Mouse (Mus musculus) bone marrow, adult 2 months (tissue): ENCODE results near the gene Zc3hav1.

Experiments used
- CTCF ChIP-seq: fragments of 200-500 bp; IDR thresholded peaks from 2 replicates; pipeline ENCODE4 v1.5.1; 2011; ENCODE audit warnings: low read length, control low read depth; ENCODE audit not compliant: control insufficient read depth, insufficient read depth
- POLR2A ChIP-seq: fragments of 200-500 bp; IDR thresholded peaks from 2 replicates; pipeline ENCODE4 v1.6.1; 2011; ENCODE audit warnings: low read depth, mild to moderate bottlenecking, control low read depth, low read length, borderline replicate concordance; ENCODE audit not compliant: control insufficient read depth

GRCm38 (mm10) chr6:38348811-38349453, 5.5 kb downstream of the Zc3hav1 start:
- TF ChIP-seq POLR2A (no peak), CTCF (no peak)
